Mouse (Mus musculus): ENCODE measurements around the gene Tbce. TPM values are rescaled to one million over a fixed set of nuclear protein-coding genes. Genes with fewer than 3 reads are reported as not detected.

Tbce gene
- 34.5 and 37.6 TPM in 2 replicates for polyA plus RNA-seq (2015; fragmentation: Nextera tagmentation; extraction: Ambion mirVana)

DNA sequence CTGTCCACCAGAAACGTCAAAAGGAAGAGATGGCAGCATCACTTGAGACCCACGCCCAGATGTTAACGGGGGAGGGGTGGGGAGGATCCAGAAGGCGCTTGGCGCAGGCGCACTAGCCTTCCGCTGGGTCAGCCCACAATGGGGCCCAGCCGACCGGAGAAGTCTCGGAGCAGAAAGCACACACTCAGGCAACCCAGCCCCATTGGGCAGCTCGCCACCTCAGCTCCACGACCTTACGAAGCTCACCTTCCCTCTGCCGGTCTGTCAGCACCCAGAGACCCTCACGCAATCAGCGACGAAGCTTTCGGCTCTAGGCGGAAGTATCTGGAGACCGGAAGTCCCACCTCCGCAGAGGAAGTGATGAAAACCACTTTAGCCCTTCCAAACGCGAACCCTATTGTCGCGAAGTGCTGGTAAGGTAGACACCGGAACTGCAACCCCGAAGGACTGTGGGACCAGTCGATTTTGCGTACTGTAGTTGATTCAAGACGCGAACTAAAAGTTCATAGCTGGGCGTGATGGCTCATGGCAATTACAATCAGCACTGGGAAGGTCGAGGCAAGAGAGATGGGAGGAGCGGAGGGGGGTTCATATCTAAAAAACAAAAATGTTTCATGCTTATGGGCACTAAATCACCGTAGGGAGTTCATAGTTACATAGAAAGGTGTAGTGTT lies at the start of gene Tbce:
Gene Tbce, minus strand, starts transcription at position 347 of the 674 bp plus-strand sequence.
- peak; percentile 89 for ATAC-seq (ENCODE audit: extremely low read depth, insufficient number of reproducible peaks, low FRiP score, low TSS enrichment)

DNA sequence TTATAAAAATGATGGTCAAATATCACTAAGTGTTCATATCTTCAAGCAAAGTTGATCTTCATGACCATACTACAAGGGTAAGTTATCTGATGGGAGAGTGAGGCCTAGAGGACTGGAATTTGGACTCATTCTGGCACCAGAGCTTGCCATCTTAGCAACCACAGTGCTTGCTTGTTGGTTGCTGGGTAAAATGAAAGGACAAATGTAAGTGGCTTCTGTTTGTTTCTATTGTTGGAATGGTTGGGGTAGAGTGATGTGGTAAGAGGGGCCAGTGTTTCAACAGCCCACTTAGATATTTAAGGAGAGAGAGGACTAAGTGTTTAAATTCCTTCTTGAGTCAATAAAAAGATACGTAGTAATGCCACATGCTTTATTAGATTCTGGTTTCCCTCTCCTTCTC lies 49.2 kb upstream of the Tbce start:
- Histone ChIP-seq H3K4me1 (peaks cover 11% of the 10 kb centered on the region; the same call in 1 of the 2 replicates), H3K9me3 (no peaks in the 10 kb centered on the region), H3K4me3 (no peak overlapping the region), H3K9ac (no peak overlapping the region), H3K27me3 (replicated peaks) (no peaks in the 10 kb centered on the region), H3K4me2 (peak overlapping the region; percentile 21; the same call in 1 of the 2 replicates), H3K27ac (replicated peaks) (peak overlapping the region; percentile 59), H3K36me3 (peaks cover 6% of the 10 kb centered on the region; the same call in 1 of the 2 replicates)
- WGBS: 45% methylated on average over 1 of the region's 1 CpGs
- no peak for ATAC-seq (ENCODE audit: extremely low read depth, insufficient number of reproducible peaks, low FRiP score, low TSS enrichment)

More for the DNA sequence above, at the start of gene Tbce:
- peak within 1 kb of the TSS; percentile 95 for H3K4me2 ChIP-seq
- peak within 1 kb of the TSS; percentile 97 for H3K27ac ChIP-seq (replicated peaks)
- no peaks in the 10 kb centered on the region for H3K27me3 ChIP-seq (replicated peaks)
- H3K36me3 ChIP-seq: no peaks in the 10 kb centered on the region
- peak within 1 kb of the TSS; percentile 93 for H3K9ac ChIP-seq
- H3K4me1 ChIP-seq: peaks cover 24% of the 10 kb centered on the region
- H3K9me3 ChIP-seq: no peaks in the 10 kb centered on the region
- WGBS: under 1% methylated on average over 35 of the region's 35 CpGs
- peak within 1 kb of the TSS; percentile 82 for H3K4me3 ChIP-seq

DNA sequence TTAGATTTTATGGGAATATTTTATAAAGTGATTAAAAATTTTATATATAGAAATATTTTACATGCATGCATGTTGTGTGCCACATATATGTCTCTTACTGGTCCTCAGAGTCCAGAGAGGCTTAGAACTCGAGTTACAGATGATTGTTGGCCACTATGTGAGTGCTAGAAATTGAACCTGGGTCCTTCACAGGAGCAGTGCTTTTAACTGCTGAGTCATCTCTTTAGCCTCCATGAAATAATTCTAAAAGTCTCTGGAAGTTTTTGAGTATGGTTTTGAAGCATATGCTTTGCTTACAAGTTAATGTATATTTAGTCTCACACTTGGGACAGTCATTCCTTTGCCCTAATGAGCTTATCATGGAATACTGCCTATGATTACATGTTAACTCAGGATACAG lies 35.9 kb upstream of the Tbce start:
- H3K36me3 ChIP-seq: no peaks in the 10 kb centered on the region
- H3K4me3 ChIP-seq: no peak overlapping the region
- H3K4me2 ChIP-seq: no peak overlapping the region
- ATAC-seq (ENCODE audit: extremely low read depth, insufficient number of reproducible peaks, low FRiP score, low TSS enrichment): no peak
- no peak overlapping the region for H3K9ac ChIP-seq
- H3K27ac ChIP-seq (replicated peaks): no peak overlapping the region
- H3K27me3 ChIP-seq (replicated peaks): no peaks in the 10 kb centered on the region
- peaks cover 10% of the 10 kb centered on the region for H3K4me1 ChIP-seq
- WGBS: 75% methylated on average over 1 of the region's 1 CpGs
- no peaks in the 10 kb centered on the region for H3K9me3 ChIP-seq

DNA sequence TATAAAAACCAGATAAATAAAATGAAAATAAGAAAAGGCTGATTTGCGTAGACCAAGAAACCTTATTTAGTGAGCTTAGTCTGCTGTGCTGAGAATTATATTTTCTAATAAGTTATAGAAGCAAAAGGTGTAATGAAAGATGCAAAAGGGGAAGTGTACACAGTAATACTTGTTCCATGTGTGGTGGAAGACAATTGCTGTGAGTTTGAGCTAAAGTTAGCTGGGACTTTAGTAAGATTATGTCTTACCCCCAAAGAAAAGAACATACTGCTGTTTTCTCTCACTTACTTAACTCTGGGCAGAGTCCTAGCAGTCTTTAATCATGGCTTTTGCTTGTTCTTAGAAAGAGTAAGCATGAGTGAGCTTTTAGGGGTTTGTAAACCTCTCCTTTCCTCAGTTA lies 34.9 kb upstream of the Tbce start:
- Histone ChIP-seq H3K4me1 (0 out of 2 replicates have a peak, but pooled peaks cover 7% of the 10 kb centered on the region), H3K36me3 (no peaks in the 10 kb centered on the region), H3K9ac (no peak overlapping the region), H3K4me3 (no peak overlapping the region), H3K9me3 (no peaks in the 10 kb centered on the region), H3K27ac (replicated peaks) (no peak overlapping the region), H3K4me2 (no peak overlapping the region), H3K27me3 (replicated peaks) (no peaks in the 10 kb centered on the region)
- ATAC-seq (ENCODE audit: extremely low read depth, insufficient number of reproducible peaks, low FRiP score, low TSS enrichment): no peak
- WGBS: 94% methylated on average over 1 of the region's 1 CpGs

DNA sequence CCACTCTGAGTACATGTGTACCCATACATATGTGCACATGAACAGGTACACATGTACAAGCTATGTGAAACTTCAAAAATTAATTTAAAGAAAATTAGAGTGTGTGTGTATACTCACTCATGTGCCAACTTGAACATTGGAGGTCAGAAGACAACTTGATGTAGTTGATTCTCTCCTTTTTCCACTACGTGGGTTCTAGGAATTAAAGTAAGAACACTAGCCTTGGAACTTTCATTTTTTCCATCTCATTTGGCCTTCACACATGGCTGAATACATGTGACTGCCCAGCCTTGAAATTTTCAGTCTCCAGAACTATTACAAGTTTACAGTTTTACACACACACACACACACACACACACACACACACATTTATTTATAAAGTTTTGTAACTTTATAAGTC lies 29.9 kb upstream of the Tbce start:
- Histone ChIP-seq H3K27ac (replicated peaks) (no peak overlapping the region), H3K9ac (no peak overlapping the region), H3K4me1 (peaks cover 28% of the 10 kb centered on the region), H3K9me3 (no peaks in the 10 kb centered on the region), H3K36me3 (peaks cover 14% of the 10 kb centered on the region), H3K4me3 (no peak overlapping the region), H3K27me3 (replicated peaks) (no peaks in the 10 kb centered on the region), H3K4me2 (no peak overlapping the region)
- no peak for ATAC-seq (ENCODE audit: extremely low read depth, insufficient number of reproducible peaks, low FRiP score, low TSS enrichment)
- 80% methylated on average over 1 of the region's 1 CpGs for whole genome bisulfite sequencing

DNA sequence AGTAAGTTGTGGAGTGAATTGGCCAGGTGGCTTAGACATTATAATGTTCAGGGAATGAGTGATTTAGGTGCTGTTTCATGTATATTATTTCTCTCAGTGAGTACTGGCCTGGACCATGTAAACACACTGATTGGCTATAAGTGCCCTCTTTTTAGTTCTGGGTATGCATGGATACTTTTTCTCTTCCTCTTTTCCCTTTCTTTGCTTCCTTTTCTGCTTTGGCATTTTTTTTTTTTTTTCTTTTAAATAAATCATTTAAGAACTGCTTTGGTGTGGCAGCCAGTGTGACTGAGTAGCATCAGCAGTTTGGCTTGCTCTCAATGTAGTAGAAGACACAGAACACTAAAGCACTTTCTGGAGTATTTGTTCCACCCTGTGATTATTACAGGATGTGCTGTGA lies 28.6 kb upstream of the Tbce start:
- Histone ChIP-seq H3K4me2 (no peak overlapping the region; the same call in 1 of the 2 replicates), H3K4me1 (peaks cover 27% of the 10 kb centered on the region), H3K4me3 (no peak overlapping the region), H3K27ac (replicated peaks) (no peak overlapping the region), H3K36me3 (peaks cover 14% of the 10 kb centered on the region), H3K9ac (no peak overlapping the region), H3K27me3 (replicated peaks) (no peaks in the 10 kb centered on the region), H3K9me3 (no peaks in the 10 kb centered on the region)
- ATAC-seq (ENCODE audit: extremely low read depth, insufficient number of reproducible peaks, low FRiP score, low TSS enrichment): no peak

DNA sequence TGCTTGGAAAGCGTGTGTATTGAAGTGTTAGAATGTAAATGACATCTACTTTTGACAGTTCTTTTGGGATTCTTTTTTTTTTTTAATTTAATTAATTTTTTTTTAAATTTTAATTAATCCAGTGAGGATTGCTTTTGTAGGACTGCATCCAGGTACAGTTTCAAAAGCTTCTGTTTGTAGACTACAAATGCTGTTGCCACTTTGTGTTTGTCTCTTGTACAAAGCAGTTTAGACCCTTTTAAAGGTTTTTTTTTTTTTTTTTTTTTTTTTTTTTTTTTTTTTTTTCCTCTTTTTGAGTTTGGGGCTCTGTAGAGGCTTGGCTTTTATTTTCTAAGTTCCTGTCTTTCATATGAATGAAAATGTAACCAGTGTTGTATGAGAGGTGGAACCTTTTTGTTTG lies 26.3 kb upstream of the Tbce start:
- H3K9me3 ChIP-seq: no peaks in the 10 kb centered on the region
- H3K27me3 ChIP-seq (replicated peaks): no peaks in the 10 kb centered on the region
- H3K4me2 ChIP-seq: peak overlapping the region; percentile 27; the same call in 1 of the 2 replicates
- no peak for ATAC-seq (ENCODE audit: extremely low read depth, insufficient number of reproducible peaks, low FRiP score, low TSS enrichment)
- peaks cover 14% of the 10 kb centered on the region for H3K36me3 ChIP-seq
- WGBS: 69% methylated on average over 1 of the region's 1 CpGs
- H3K4me3 ChIP-seq: no peak overlapping the region; the same call in 1 of the 2 replicates
- no peak overlapping the region for H3K27ac ChIP-seq (replicated peaks)
- H3K9ac ChIP-seq: no peak overlapping the region
- peaks cover 41% of the 10 kb centered on the region for H3K4me1 ChIP-seq

DNA sequence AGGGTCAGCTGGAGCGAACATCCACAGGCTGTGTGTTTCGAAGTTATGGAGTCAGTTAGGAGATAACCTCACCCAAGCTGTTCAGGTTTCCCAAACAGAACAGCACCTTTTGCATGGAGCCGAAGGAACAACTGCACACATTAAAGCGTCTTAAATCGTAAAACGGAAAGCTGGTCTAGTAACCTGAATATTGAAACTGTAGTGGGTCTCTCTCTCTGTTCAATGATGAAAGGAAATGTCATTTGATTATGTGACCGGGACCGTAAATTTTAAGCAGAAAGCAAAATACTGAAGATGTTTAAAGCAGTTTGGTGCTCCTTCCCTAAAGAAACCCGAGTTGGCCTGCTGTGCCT lies 25.6 kb upstream of the Tbce start:
- Histone ChIP-seq H3K4me3 (peak overlapping the region; percentile 99), H3K4me1 (peaks cover 45% of the 10 kb centered on the region), H3K27me3 (replicated peaks) (no peaks in the 10 kb centered on the region), H3K27ac (replicated peaks) (peak overlapping the region; percentile 98), H3K9me3 (no peaks in the 10 kb centered on the region), H3K4me2 (peak overlapping the region; percentile 77), H3K9ac (peak overlapping the region; percentile 100), H3K36me3 (peaks cover 17% of the 10 kb centered on the region)
- 19% methylated on average over 9 of the region's 9 CpGs for WGBS
- ATAC-seq (ENCODE audit: extremely low read depth, insufficient number of reproducible peaks, low FRiP score, low TSS enrichment): no peak

DNA sequence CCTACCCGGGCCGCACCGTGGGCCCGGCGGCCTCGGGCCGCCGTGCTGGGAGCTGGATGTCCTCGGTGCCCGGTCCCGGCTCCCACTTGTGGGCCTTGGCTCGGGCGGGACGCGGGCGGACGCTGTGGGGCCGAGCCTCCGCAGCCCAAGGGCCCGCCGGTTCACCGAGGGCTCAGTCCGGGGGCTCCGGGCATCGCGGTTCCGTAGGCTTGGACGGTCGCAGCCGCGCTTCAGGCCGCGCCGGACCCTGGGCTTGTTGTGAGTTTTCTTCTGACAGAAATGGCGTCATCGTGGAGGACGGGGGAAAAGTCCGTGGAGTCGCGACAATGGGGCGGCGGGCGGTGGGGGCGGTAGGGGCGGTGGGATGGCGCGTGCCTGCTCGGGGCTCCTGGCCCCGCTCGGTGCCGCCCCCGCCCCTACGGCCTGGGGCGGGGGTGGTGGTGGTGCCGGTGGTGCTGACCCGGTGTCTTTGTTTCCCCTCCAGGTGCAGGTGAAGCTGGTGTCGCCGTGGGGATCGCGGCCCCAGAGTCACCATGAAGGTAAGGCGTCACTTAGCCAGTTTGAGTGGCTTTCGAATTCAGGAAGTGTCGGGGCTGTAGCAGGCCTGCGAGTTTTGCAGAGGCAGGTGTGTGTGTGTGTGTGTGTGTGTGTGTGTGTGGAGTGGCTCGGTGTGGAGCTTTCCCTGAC lies 25.0 kb upstream of the Tbce start:
- Histone ChIP-seq H3K4me3 (peak overlapping the region; percentile 99), H3K4me2 (peak overlapping the region; percentile 77), H3K4me1 (peaks cover 45% of the 10 kb centered on the region), H3K27ac (replicated peaks) (peak overlapping the region; percentile 98), H3K27me3 (replicated peaks) (no peaks in the 10 kb centered on the region), H3K9me3 (no peaks in the 10 kb centered on the region), H3K9ac (peak overlapping the region; percentile 100), H3K36me3 (peaks cover 19% of the 10 kb centered on the region)
- WGBS: under 1% methylated on average over 56 of the region's 65 CpGs
- ATAC-seq (ENCODE audit: extremely low read depth, insufficient number of reproducible peaks, low FRiP score, low TSS enrichment): peak; percentile 5; the same call in 1 of the 2 replicates

DNA sequence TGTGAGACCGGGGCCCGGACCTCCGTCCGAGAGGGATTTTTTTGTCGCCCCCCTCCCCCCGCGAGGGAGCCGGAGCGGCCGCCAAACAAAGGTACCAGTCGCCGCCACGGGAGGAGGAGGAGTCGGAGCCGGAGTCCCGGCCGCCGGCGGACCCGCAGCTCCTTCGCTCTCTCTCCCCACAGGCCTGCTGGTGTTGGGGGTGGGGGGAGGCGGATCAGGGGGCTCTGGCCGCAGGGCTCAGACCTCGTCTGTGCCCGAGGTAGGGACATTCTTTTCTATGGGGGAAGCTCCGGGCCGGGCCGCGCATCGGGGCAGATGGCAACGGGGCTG lies 24.5 kb upstream of the Tbce start:
- WGBS: 2% methylated on average over 24 of the region's 31 CpGs
- Histone ChIP-seq H3K4me1 (peaks cover 45% of the 10 kb centered on the region), H3K9ac (peak overlapping the region; percentile 100), H3K4me3 (peak overlapping the region; percentile 99), H3K27ac (replicated peaks) (peak overlapping the region; percentile 98), H3K9me3 (no peaks in the 10 kb centered on the region), H3K4me2 (peak overlapping the region; percentile 77), H3K36me3 (peaks cover 21% of the 10 kb centered on the region), H3K27me3 (replicated peaks) (no peaks in the 10 kb centered on the region)
- peak; percentile 28; the same call in 1 of the 2 replicates for ATAC-seq (ENCODE audit: extremely low read depth, insufficient number of reproducible peaks, low FRiP score, low TSS enrichment)

DNA sequence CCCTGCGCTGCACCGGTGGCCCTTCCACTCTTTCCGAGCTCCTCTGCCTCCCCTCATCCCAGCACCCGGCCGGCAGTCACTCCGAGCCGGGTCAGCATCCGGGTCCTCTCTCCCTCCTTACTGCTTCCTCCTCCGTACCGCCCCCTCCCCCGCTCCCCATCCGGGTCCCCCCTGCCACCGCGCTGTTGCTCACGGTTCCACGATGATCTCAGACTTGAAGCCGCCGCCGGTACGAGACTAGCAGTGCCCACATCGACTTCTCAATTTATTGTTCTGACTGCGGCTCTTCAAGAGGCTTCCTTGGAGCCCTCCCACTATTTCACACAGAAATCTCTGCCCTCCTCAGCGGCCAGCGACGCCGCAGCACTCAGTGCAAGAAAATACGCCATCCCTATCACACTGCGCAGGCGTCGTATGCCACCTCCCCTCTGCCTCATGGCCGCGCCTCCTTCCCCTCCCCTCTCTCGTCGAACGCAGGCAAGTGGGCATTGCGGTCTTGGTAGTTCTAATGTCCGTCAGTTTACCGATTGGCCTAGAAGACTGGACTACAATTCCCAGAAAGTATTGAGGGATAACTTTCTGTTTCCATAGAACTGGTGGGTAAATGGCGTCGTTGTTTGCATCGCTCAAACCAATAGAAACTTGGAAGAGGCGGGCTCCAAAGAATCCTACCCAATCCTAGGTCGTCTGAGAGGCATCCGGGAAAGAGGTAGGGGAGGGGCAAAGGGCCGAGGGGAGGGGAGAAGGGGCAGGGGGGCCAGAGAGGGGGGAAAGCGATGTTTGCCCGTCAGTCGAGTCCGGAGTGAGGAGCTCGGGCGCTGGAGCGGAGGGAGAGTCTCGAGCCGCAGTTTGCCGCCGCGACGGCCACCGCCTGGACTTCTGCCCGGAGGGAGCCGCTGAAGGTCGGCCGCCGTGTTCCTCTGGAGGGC lies 23.8 kb upstream of the Tbce start, which contains the start of the genes Arid4b and Ggps1:
Gene Arid4b, plus strand, starts transcription at position 220 of the 929 bp plus-strand sequence.
Gene Ggps1, minus strand, starts transcription at position 476 of the 929 bp plus-strand sequence.
- peaks cover 18% of the 10 kb centered on the region for H3K36me3 ChIP-seq
- H3K9me3 ChIP-seq: no peaks in the 10 kb centered on the region
- no peaks in the 10 kb centered on the region for H3K27me3 ChIP-seq (replicated peaks)
- WGBS: under 1% methylated on average over 63 of the region's 64 CpGs
- H3K9ac ChIP-seq: peak within 1 kb of the TSS; percentile 100
- H3K4me3 ChIP-seq: peak within 1 kb of the TSS; percentile 99
- H3K27ac ChIP-seq (replicated peaks): peak within 1 kb of the TSS; percentile 98
- H3K4me1 ChIP-seq: peaks cover 45% of the 10 kb centered on the region
- H3K4me2 ChIP-seq: peak within 1 kb of the TSS; percentile 89
- ATAC-seq (ENCODE audit: extremely low read depth, insufficient number of reproducible peaks, low FRiP score, low TSS enrichment): peak; percentile 95
